Mouse (Mus musculus) forebrain, embryonic 16.5 days (tissue): ENCODE results near the gene Sox1. TPM values are rescaled to one million over a fixed set of nuclear protein-coding genes. Genes with fewer than 3 reads are reported as not detected.
A peak's percentile ranks its signal among the peaks of the same experiment; 100 is the strongest.

Experiments used
- ATAC-seq: fragments of 200-750 bp; cut with Nextera tagmentation; 2 replicates; pipeline ENCODE4 v1.8.0; 2017; ENCODE audit warnings: mild to moderate bottlenecking, moderate library complexity
- H3K27ac ChIP-seq: fragments of 300-500 bp; sonication (generic); 2 replicates; pipeline ENCODE4 v1.5.1; 2014; ENCODE audit warnings: low read length, control low read depth
- H3K27me3 ChIP-seq: fragments of 300-500 bp; sonication (generic); replicated peaks from 2 replicates; pipeline ENCODE4 v1.6.1; 2014; ENCODE audit warnings: low read length; ENCODE audit not compliant: control insufficient read depth, insufficient read depth
- H3K36me3 ChIP-seq: fragments of 300-500 bp; sonication (generic); 2 replicates; pipeline ENCODE4 v1.6.1; 2014; ENCODE audit not compliant: control insufficient read depth, insufficient read depth
- H3K4me1 ChIP-seq: fragments of 300-500 bp; sonication (generic); replicated peaks from 2 replicates; pipeline ENCODE4 v1.6.1; 2014; ENCODE audit warnings: low read length; ENCODE audit not compliant: control insufficient read depth, insufficient read depth
- H3K4me2 ChIP-seq: fragments of 300-500 bp; sonication (generic); 2 replicates; pipeline ENCODE4 v1.6.1; 2014; ENCODE audit warnings: mild to moderate bottlenecking, low read length, control low read depth
- H3K4me3 ChIP-seq: fragments of 300-500 bp; sonication (generic); replicated peaks from 2 replicates; pipeline ENCODE4 v1.5.1; 2014; ENCODE audit warnings: mild to moderate bottlenecking, low read length, control low read depth
- H3K9ac ChIP-seq: fragments of 300-500 bp; sonication (generic); replicated peaks from 2 replicates; pipeline ENCODE4 v1.6.1; 2014; ENCODE audit warnings: low read depth, low read length, control low read depth
- H3K9me3 ChIP-seq: fragments of 300-500 bp; sonication (generic); 2 replicates; pipeline ENCODE4 v1.6.1; 2016; ENCODE audit warnings: low read length; ENCODE audit not compliant: control insufficient read depth
- WGBS: fragments of 180-500 bp; shearing (Covaris S2); extraction: QIAGEN DNeasy Blood & Tissue Kit; methylation state at CpG from one replicate; pipeline ENCODE4 v1.1.7; 2014; 5-methylcytosine and 5-hydroxymethylcytosine counted together
- polyA plus RNA-seq: library from polyadenylated mRNA; unstranded; fragments of >200 nt; fragmentation: Nextera tagmentation; extraction: Ambion mirVana; gene quantifications from 2 replicates; pipeline ENCODE4 v1.2.1, GENCODE M21; 2015

Gene Sox1
- polyA plus RNA-seq, 1 experiment from 2014 or later: 4.4 TPM

- Histone ChIP-seq H3K4me2 (peak overlapping the region; percentile 80), H3K4me3 (peak overlapping the region; percentile 53), H3K9me3 (no peaks in the 10 kb centered on the region), H3K4me1 (peaks cover 46% of the 10 kb centered on the region), H3K36me3 (no peaks in the 10 kb centered on the region), H3K27me3 (peaks cover 15% of the 10 kb centered on the region), H3K9ac (peak overlapping the region; percentile 40), H3K27ac (peak overlapping the region; percentile 69)
- 33% methylated on average over 10 of the region's 10 CpGs for WGBS
- no peak for ATAC-seq
Measured at GRCm38 (mm10) chr8:12388390-12389115, 6.5 kb upstream of the Sox1 start.

- peak overlapping the region; percentile 80 for H3K4me2 ChIP-seq
- H3K9ac ChIP-seq: peak overlapping the region; percentile 40
- peak overlapping the region; percentile 53 for H3K4me3 ChIP-seq
Measured at GRCm38 (mm10) chr8:12389116-12389471, 6.0 kb upstream of the Sox1 start.

GRCm38 (mm10) chr8:12389801-12390639 lies 5.1 kb upstream of the Sox1 start:
- Histone ChIP-seq H3K9ac (peak overlapping the region; percentile 41), H3K27me3 (peaks cover 15% of the 10 kb centered on the region), H3K4me2 (peak overlapping the region; percentile 48), H3K9me3 (no peaks in the 10 kb centered on the region), H3K27ac (peak overlapping the region; percentile 86), H3K36me3 (no peaks in the 10 kb centered on the region), H3K4me3 (peak overlapping the region; percentile 30), H3K4me1 (peaks cover 45% of the 10 kb centered on the region)
- ATAC-seq: no peak
- WGBS: 6% methylated on average over 29 of the region's 29 CpGs

More at GRCm38 (mm10) chr8:12389116-12389471, 6.0 kb upstream of the Sox1 start:
- no peaks in the 10 kb centered on the region for H3K36me3 ChIP-seq
- ATAC-seq: no peak
- WGBS: 13% methylated on average over 5 of the region's 5 CpGs
- peak overlapping the region; percentile 69 for H3K27ac ChIP-seq
- H3K4me1 ChIP-seq: peaks cover 44% of the 10 kb centered on the region
- peaks cover 15% of the 10 kb centered on the region for H3K27me3 ChIP-seq
- no peaks in the 10 kb centered on the region for H3K9me3 ChIP-seq

GRCm38 (mm10) chr8:12390640-12391365 lies 4.3 kb upstream of the Sox1 start:
- ATAC-seq: no peak
- Histone ChIP-seq H3K27ac (peak overlapping the region; percentile 86), H3K36me3 (no peaks in the 10 kb centered on the region), H3K9me3 (no peaks in the 10 kb centered on the region), H3K9ac (peak overlapping the region; percentile 41), H3K4me1 (peaks cover 40% of the 10 kb centered on the region), H3K27me3 (peaks cover 15% of the 10 kb centered on the region), H3K4me3 (peak overlapping the region; percentile 30), H3K4me2 (peak overlapping the region; percentile 48)
- 4% methylated on average over 38 of the region's 38 CpGs for WGBS

- H3K27me3 ChIP-seq: peaks cover 15% of the 10 kb centered on the region
- H3K4me2 ChIP-seq: peak overlapping the region; percentile 48
- H3K9ac ChIP-seq: 0 out of 2 replicates have a peak overlapping the region, but pooled peaks have one; percentile 41
- peak; percentile 27 for ATAC-seq
- H3K36me3 ChIP-seq: no peaks in the 10 kb centered on the region
- peak overlapping the region; percentile 30 for H3K4me3 ChIP-seq
- peaks cover 38% of the 10 kb centered on the region for H3K4me1 ChIP-seq
- H3K9me3 ChIP-seq: no peaks in the 10 kb centered on the region
- peak overlapping the region; percentile 86 for H3K27ac ChIP-seq
- WGBS: 5% methylated on average over 35 of the region's 37 CpGs
Measured at GRCm38 (mm10) chr8:12391366-12392250, 3.5 kb upstream of the Sox1 start.

GRCm38 (mm10) chr8:12392801-12393200 lies 2.3 kb upstream of the Sox1 start:
- Histone ChIP-seq H3K36me3 (no peaks in the 10 kb centered on the region), H3K4me2 (peak overlapping the region; percentile 13), H3K9ac (no peak overlapping the region; the same call in 1 of the 2 replicates), H3K4me3 (no peak overlapping the region), H3K27ac (peak overlapping the region; percentile 41; the same call in 1 of the 2 replicates), H3K9me3 (no peaks in the 10 kb centered on the region), H3K27me3 (peaks cover 11% of the 10 kb centered on the region), H3K4me1 (peaks cover 42% of the 10 kb centered on the region)
- no peak for ATAC-seq
- WGBS: 34% methylated on average over 1 of the region's 1 CpGs

GRCm38 (mm10) chr8:12394385-12395000 lies 602 bp upstream of the Sox1 start:
- Histone ChIP-seq H3K27me3 (peaks cover 6% of the 10 kb centered on the region), H3K4me2 (peak overlapping the region; percentile 69), H3K9ac (peak overlapping the region; percentile 51), H3K4me1 (peaks cover 42% of the 10 kb centered on the region), H3K9me3 (no peaks in the 10 kb centered on the region), H3K27ac (peak overlapping the region; percentile 92), H3K4me3 (peak overlapping the region; percentile 64), H3K36me3 (no peaks in the 10 kb centered on the region)
- WGBS: 1% methylated on average over 22 of the region's 22 CpGs
- ATAC-seq: no peak
